ENCODE assay signal across 18 mouse cellular contexts in the genomic region with DNA sequence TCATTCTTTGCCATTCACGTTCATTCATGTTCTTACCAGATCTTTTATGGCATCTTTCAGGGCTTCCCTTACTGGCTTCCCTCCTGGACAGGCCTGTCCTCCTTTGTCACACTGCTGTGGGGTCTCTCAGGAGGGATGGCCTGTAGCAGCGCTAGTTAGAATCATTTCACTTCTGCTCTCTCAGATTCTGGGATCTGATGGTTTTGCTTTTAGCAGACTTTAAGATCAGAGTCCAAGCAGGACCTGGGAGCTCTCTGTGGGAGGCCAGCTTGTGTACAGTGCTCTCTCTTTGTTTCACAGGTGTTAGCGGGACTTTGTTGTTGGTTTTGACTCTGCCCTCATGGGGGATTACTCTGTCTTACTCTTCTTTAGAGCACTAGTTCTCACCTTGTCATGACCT. TPM values are rescaled to one million over a fixed set of nuclear protein-coding genes. Genes with fewer than 3 reads are reported as not detected.
"Had no signal": no experiment of that assay in that cellular context is flagged by ENCODE, and none has a peak within 500 bp of the region (broad histone marks: within the 10 kb centered on the region; RNA-seq: fewer than 3 reads in every experiment).

No protein-coding gene starts in this region.

- H3K4me1 ChIP-seq: liver, embryonic 15.5 days had no signal

- ATAC-seq: lung, postnatal 0 days had no signal

- H3K9me3 ChIP-seq: liver, embryonic 15.5 days; neural tube, embryonic 13.5 days; stomach, embryonic 15.5 days had no signal

- DNase-seq: kidney, adult 11 months; kidney, adult 9 months; kidney, postnatal 10 days; layer of hippocampus, postnatal 36 days; lung, adult 2 months; lung, postnatal 36 days; midbrain, embryonic 14.5 days; right cerebral cortex, postnatal 14 days; thymus, adult 2 months; thymus, postnatal 25 days had no signal

- H3K27me3 ChIP-seq: liver, embryonic 15.5 days; neural tube, embryonic 13.5 days; stomach, embryonic 15.5 days had no signal

- H3K36me3 ChIP-seq: liver, embryonic 15.5 days; neural tube, embryonic 13.5 days; stomach, embryonic 15.5 days had no signal

- H3K4me3 ChIP-seq: liver, embryonic 15.5 days; midbrain, embryonic 10.5 days; neural tube, embryonic 13.5 days; stomach, embryonic 15.5 days had no signal

- H3K27ac ChIP-seq: liver, embryonic 15.5 days; midbrain, embryonic 10.5 days; neural tube, embryonic 13.5 days; stomach, embryonic 15.5 days had no signal

- H3K4me2 ChIP-seq: liver, embryonic 11.5 days; liver, embryonic 15.5 days; neural tube, embryonic 13.5 days; stomach, embryonic 15.5 days had no signal

- H3K9ac ChIP-seq: liver, embryonic 15.5 days; neural tube, embryonic 13.5 days; stomach, embryonic 15.5 days had no signal

RNA-seq across cellular contexts. Expression of a gene that starts 23.0 kb away (rescaled TPM):
- total RNA-seq: megakaryocyte progenitor cell, adult 5-6 weeks; monocyte, adult 5-6 weeks had no signal
